Mouse (Mus musculus) CH12.LX (cell line): ENCODE measurements around the gene U90926. TPM values are rescaled to one million over a fixed set of nuclear protein-coding genes. Genes with fewer than 3 reads are reported as not detected.

Experiments
- DNase-seq: peaks from one replicate; pipeline ENCODE4 v3.0.0-alpha.2; 2013; ENCODE audit errors: extremely low read depth
- H3K27ac ChIP-seq: 2 replicates; pipeline ENCODE4 v1.5.1; 2012; ENCODE audit warnings: low read depth, mild to moderate bottlenecking, control low read depth, moderate library complexity; ENCODE audit not compliant: insufficient read depth
- H3K27me3 ChIP-seq: replicated peaks from 2 replicates; pipeline ENCODE3; 2012; ENCODE audit warnings: inconsistent platforms
- H3K36me3 ChIP-seq, 2 experiments: replicated peaks in 1 of 2; 2 replicates each; pipeline versions ENCODE3 to v1.6.1; 2012; ENCODE audit warnings: inconsistent platforms in 1 of 2, low read length in 1 of 2, mild to moderate bottlenecking in 1 of 2, mixed read lengths in 1 of 2, moderate library complexity in 1 of 2; ENCODE audit not compliant: control insufficient read depth in 1 of 2, insufficient read depth in 1 of 2
- H3K4me1 ChIP-seq, 2 experiments: 2 replicates each; pipeline ENCODE4 v1.6.1; 2012; ENCODE audit warnings: inconsistent platforms in 1 of 2, moderate library complexity in 1 of 2; ENCODE audit not compliant: insufficient read depth in 2 of 2, control insufficient read depth in 1 of 2
- H3K4me2 ChIP-seq: 2 replicates; pipeline ENCODE4 v1.6.1; 2012; ENCODE audit warnings: low read depth, mild to moderate bottlenecking, control low read depth; ENCODE audit not compliant: poor library complexity, insufficient read depth, severe bottlenecking
- H3K4me3 ChIP-seq, 3 experiments: fragments of 150-350 bp in 1 of 3; sonication (generic) in 1 of 3; replicated peaks in 1 of 3; 2 replicates each; pipeline versions ENCODE3 to v1.5.1; 2011 to 2012; ENCODE audit warnings: low read depth in 2 of 3, low read length in 2 of 3, mild to moderate bottlenecking in 2 of 3, moderate library complexity in 2 of 3, control low read depth in 1 of 3, improper control_type of control experiment in 1 of 3, inconsistent platforms in 1 of 3, mixed read lengths in 1 of 3; ENCODE audit not compliant: poor library complexity in 1 of 3
- H3K79me2 ChIP-seq: replicated peaks from 2 replicates; pipeline ENCODE4 v1.6.1; 2012; ENCODE audit warnings: mild to moderate bottlenecking, moderate library complexity; ENCODE audit not compliant: control insufficient read depth, poor library complexity, insufficient read depth, severe bottlenecking; ENCODE audit errors: extremely low read depth
- H3K9ac ChIP-seq: 2 replicates; pipeline ENCODE4 v1.6.1; 2012; ENCODE audit warnings: low read depth, mild to moderate bottlenecking, control low read depth, moderate library complexity; ENCODE audit not compliant: insufficient read depth
- H3K9me3 ChIP-seq: replicated peaks from 2 replicates; pipeline ENCODE3; 2012; ENCODE audit warnings: low read length, inconsistent platforms, mixed read lengths
- BHLHE40 ChIP-seq: IDR thresholded peaks from 2 replicates; pipeline ENCODE4 v1.6.1; 2011; ENCODE audit warnings: mild to moderate bottlenecking, low read depth, low read length, improper control_type of control experiment
- CTCF ChIP-seq, 2 experiments: IDR thresholded peaks in 1 of 2; conservative IDR thresholded peaks in 1 of 2; 2 replicates each; pipeline ENCODE4 v1.5.1; 2011 to 2012; ENCODE audit warnings: low read depth in 2 of 2, low read length in 2 of 2, improper control_type of control experiment in 1 of 2, inconsistent platforms in 1 of 2, mild to moderate bottlenecking in 1 of 2, moderate library complexity in 1 of 2
- ELF1 ChIP-seq: IDR thresholded peaks from 2 replicates; pipeline ENCODE4 v1.6.1; 2014; ENCODE audit warnings: low read depth, mild to moderate bottlenecking, inconsistent platforms, low read length, improper control_type of control experiment
- HCFC1 ChIP-seq: IDR thresholded peaks from 2 replicates; pipeline ENCODE4 v1.6.1; 2012; ENCODE audit warnings: low read depth, mild to moderate bottlenecking, inconsistent platforms, low read length, improper control_type of control experiment
- IRF4 ChIP-seq: IDR thresholded peaks from 2 replicates; pipeline ENCODE4 v1.6.1; 2014; ENCODE audit warnings: low read depth, mild to moderate bottlenecking, inconsistent platforms, low read length, improper control_type of control experiment
- JUN ChIP-seq: IDR thresholded peaks from 2 replicates; pipeline ENCODE4 v1.6.1; 2011; ENCODE audit warnings: low read depth, mild to moderate bottlenecking, low read length, improper control_type of control experiment, moderate library complexity; ENCODE audit not compliant: insufficient read depth
- JUND ChIP-seq: conservative IDR thresholded peaks from 2 replicates; pipeline ENCODE4 v1.6.1; 2011; ENCODE audit warnings: low read depth, low read length, improper control_type of control experiment
- MAFK ChIP-seq: IDR thresholded peaks from 2 replicates; pipeline ENCODE4 v1.6.1; 2011; ENCODE audit warnings: low read length, improper control_type of control experiment; ENCODE audit not compliant: insufficient replicate concordance
- MYC ChIP-seq: IDR thresholded peaks from 2 replicates; pipeline ENCODE4 v1.6.1; 2011; ENCODE audit warnings: low read depth, mild to moderate bottlenecking, improper control_type of control experiment, low read length
- RAD21 ChIP-seq: IDR thresholded peaks from 2 replicates; pipeline ENCODE4 v1.6.1; 2011; ENCODE audit warnings: low read depth, mild to moderate bottlenecking, low read length, improper control_type of control experiment, moderate library complexity
- RCOR1 ChIP-seq: conservative IDR thresholded peaks from 2 replicates; pipeline ENCODE4 v1.6.1; 2012; ENCODE audit warnings: low read depth, mild to moderate bottlenecking, inconsistent platforms, low read length, improper control_type of control experiment
- SIN3A ChIP-seq: IDR thresholded peaks from 2 replicates; pipeline ENCODE4 v1.6.1; 2012; ENCODE audit warnings: low read length, improper control_type of control experiment, inconsistent platforms
- SMC3 ChIP-seq: IDR thresholded peaks from 2 replicates; pipeline ENCODE4 v1.6.1; 2011; ENCODE audit warnings: low read depth, low read length, improper control_type of control experiment
- TBP ChIP-seq: conservative IDR thresholded peaks from 2 replicates; pipeline ENCODE4 v1.6.1; 2011; ENCODE audit warnings: low read depth, low read length, improper control_type of control experiment
- TCF12 ChIP-seq: IDR thresholded peaks from 2 replicates; pipeline ENCODE4 v1.6.1; 2014; ENCODE audit warnings: low read depth, mild to moderate bottlenecking, inconsistent platforms, low read length, improper control_type of control experiment
- UBTF ChIP-seq: IDR thresholded peaks from 2 replicates; pipeline ENCODE4 v1.6.1; 2012; ENCODE audit warnings: low read depth, mild to moderate bottlenecking, inconsistent platforms, low read length, improper control_type of control experiment, moderate library complexity
- ZC3H11A ChIP-seq: IDR thresholded peaks from 2 replicates; pipeline ENCODE4 v1.6.1; 2012; ENCODE audit warnings: low read depth, mild to moderate bottlenecking, inconsistent platforms, low read length, improper control_type of control experiment
- ZKSCAN1 ChIP-seq: IDR thresholded peaks from 2 replicates; pipeline ENCODE4 v1.6.1; 2012; ENCODE audit warnings: low read depth, inconsistent platforms, low read length, improper control_type of control experiment, borderline replicate concordance
- ZMIZ1 ChIP-seq: IDR thresholded peaks from 2 replicates; pipeline ENCODE4 v1.6.1; 2012; ENCODE audit warnings: low read depth, mild to moderate bottlenecking, inconsistent platforms, low read length, improper control_type of control experiment
- ZNF384 ChIP-seq: IDR thresholded peaks from 2 replicates; pipeline ENCODE4 v1.6.1; 2012; ENCODE audit warnings: low read depth, low read length, improper control_type of control experiment, inconsistent platforms
- dilution Hi-C: fragments of 300-500 bp; cut with MboI; formaldehyde crosslinking; loops from 2 replicates; pipeline ENCODE4 v1.14.3; 2020; ENCODE audit warnings: low sequenced_read_pairs; ENCODE audit not compliant: extremely low pct_unique_long_range_greater_than_20kb, extremely low pct_ligation_motif_present
- in situ Hi-C: fragments of 300-500 bp; cut with MboI; formaldehyde crosslinking; loops from 3 replicates; pipeline ENCODE4 v1.14.3; 2019; ENCODE audit warnings: low sequenced_read_pairs, low pct_ligation_motif_present, low pct_unique_long_range_greater_than_20kb, mixed read lengths
- polyA plus RNA-seq: library from polyadenylated mRNA; unstranded; fragments of >175 nt; gene quantifications from 2 replicates; pipeline ENCODE4 v1.2.1, GENCODE M21; 2012; ENCODE audit warnings: low read depth; ENCODE audit not compliant: insufficient read length
- total RNA-seq, 2 experiments: library from RNA; depleted of rRNA; stranded (reverse); fragments of 300-350 nt in 1 of 2; fragments of >200 nt in 1 of 2; gene quantifications; 2 replicates each; pipeline ENCODE4 v1.2.3; 2012 to 2014

Gene U90926
- total and polyA plus RNA-seq, 3 experiments, result not detected

- no peaks in the 10 kb centered on the region for H3K9me3 ChIP-seq
- H3K4me1 ChIP-seq, result peaks cover 3 to 20% of the 10 kb centered on the region in 2 experiments; a peak in 3 of 4 replicates
- DNase-seq, result peak; percentile 65
- H3K4me2 ChIP-seq, result peak overlapping the region; percentile 18; the same call in 1 of the 2 replicates
- dilution Hi-C loops, result no loop called here
- peaks cover 0 to 3% of the 10 kb centered on the region in 2 experiments for H3K36me3 ChIP-seq
- no peaks in the 10 kb centered on the region for H3K27me3 ChIP-seq
- no peak overlapping the region for H3K4me3 ChIP-seq
- H3K79me2 ChIP-seq, result no peaks in the 10 kb centered on the region
- TF ChIP-seq IRF4 (peak; percentile 58; the same call in 1 of the 2 replicates), ZMIZ1 (no peak), RAD21 (peak; percentile 90), ZNF384 (no peak), TBP (no peak), BHLHE40 (peak; percentile 36; the same call in 1 of the 2 replicates), SMC3 (peak; percentile 81), TCF12 (no peak), CTCF (conservative IDR thresholded peaks at IDR 0.05 in 1 of 2, IDR thresholded peaks at IDR 0.05 in 1 of 2; ENCODE audit: low read depth in 2 of 2, low read length in 2 of 2) (peak; percentile 35 to 86; a peak in 3 of 4 replicates), ZC3H11A (peak; percentile 27; the same call in 1 of the 2 replicates), ELF1 (peak; percentile 81), ZKSCAN1 (no peak), HCFC1 (peak; percentile 51), UBTF (no peak)
- H3K27ac ChIP-seq, result no peak overlapping the region
- no peak overlapping the region for H3K9ac ChIP-seq
- in situ Hi-C loops, result loop anchor here (5.0 to 10.0 kb wide), 2 partner anchors 37 to 55 kb away; no protein-coding TSS in a partner anchor
These were observed 24.4 kb upstream of the U90926 start for GRCm38 (mm10) chr5:92239333-92240232.

- no peak for DNase-seq
- H3K4me1 ChIP-seq, result peaks cover 8 to 42% of the 10 kb centered on the region in 2 experiments
- no peak for TF ChIP-seq MAFK
- TF ChIP-seq ZC3H11A, result no peak
- no peak for TF ChIP-seq UBTF
- no peak for TF ChIP-seq MYC
- no peak for TF ChIP-seq RCOR1
- no peak for TF ChIP-seq JUN
- TF ChIP-seq JUND, result no peak
- TF ChIP-seq SIN3A, result no peak
- H3K27ac ChIP-seq, result no peak overlapping the region
- no peak overlapping the region for H3K9ac ChIP-seq
- no peaks in the 10 kb centered on the region for H3K79me2 ChIP-seq
- dilution Hi-C loops (no loop called here), in situ Hi-C loops (loop anchor here (5.0 to 10.0 kb wide), 2 partner anchors 33 to 50 kb away; no protein-coding TSS in a partner anchor)
- H3K4me2 ChIP-seq, result no peak overlapping the region
- no peaks in the 10 kb centered on the region for H3K9me3 ChIP-seq
- no peaks in the 10 kb centered on the region for H3K27me3 ChIP-seq
- no peak overlapping the region for H3K4me3 ChIP-seq
- no peaks in the 10 kb centered on the region for H3K36me3 ChIP-seq
These were observed 19.8 kb upstream of the U90926 start for GRCm38 (mm10) chr5:92234939-92235557.
